Mouse (Mus musculus): ENCODE results near the gene Plekhm1.

- TF ChIP-seq CTCF (IDR thresholded peaks at IDR 0.05; ENCODE audit: extremely low read depth, insufficient read depth, low read length) = no peak
- TF ChIP-seq POLR2A (IDR thresholded peaks at IDR 0.05; ENCODE audit: extremely low read depth, insufficient read depth, low read length) = no peak
These were observed 57.2 kb downstream of the Plekhm1 start for GRCm38 (mm10) chr11:103355251-103355650.
